Mouse (Mus musculus): Measurements from ENCODE around the gene Gldc. TPM values are rescaled to one million over a fixed set of nuclear protein-coding genes. Genes with fewer than 3 reads are reported as not detected.
"Not testable (repeated sequence)": the region's sequence is repeated elsewhere in the genome, so short reads cannot be mapped to it uniquely, and the experiment has no call there.

The Gldc gene
- polyA plus RNA-seq (2012; rRNA removed): 0.16 and 0.85 TPM in 2 replicates

DNA sequence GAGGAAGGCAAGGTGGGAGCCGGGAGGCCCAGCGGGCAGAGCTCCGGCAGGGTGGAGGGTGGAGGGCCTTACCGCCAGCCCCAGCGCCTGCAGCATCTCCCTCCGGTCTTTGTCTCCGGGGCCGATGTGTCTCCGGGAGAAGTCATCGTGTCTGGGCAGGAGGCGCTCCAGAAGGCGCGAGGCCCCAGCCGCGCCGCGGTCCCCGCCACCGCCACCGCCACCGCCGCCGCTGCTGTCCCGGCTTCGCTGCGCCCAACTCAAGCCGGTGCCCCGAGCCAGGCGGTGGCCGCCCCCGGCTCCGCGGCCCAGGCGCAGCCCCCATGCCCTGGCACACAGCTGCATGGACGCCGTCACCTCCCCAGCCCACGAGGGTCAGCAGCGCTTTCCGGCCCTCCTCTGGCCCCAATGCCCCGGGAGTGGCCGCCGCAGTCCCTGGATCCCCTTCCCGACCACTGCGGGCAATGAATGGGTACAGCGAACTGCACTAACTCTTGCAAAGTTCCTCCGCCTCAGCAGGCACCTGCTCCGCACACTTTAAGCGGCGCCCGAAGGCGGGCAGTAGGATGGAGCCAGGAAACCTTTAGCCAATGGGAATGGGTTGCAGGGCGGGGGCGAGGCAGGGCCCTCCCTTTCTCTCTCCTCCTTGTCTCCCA, at the start of gene Gldc:
Gene Gldc, minus strand, starts transcription at position 511 of the 653 bp plus-strand sequence.
- Histone ChIP-seq H3K4me3 (ENCODE audit: low read depth, low read length) (peak within 1 kb of the TSS; percentile 22), H3K36me3 (ENCODE audit: control insufficient read depth, insufficient read depth, low read length) (no peaks in the 10 kb centered on the region), H3K4me1 (ENCODE audit: control insufficient read depth, insufficient read depth, insufficient read length, low read length) (no peaks in the 10 kb centered on the region; the same call in 1 of the 2 replicates), H3K27me3 (ENCODE audit: control insufficient read depth, insufficient read depth, low read length) (peaks cover 26% of the 10 kb centered on the region), H3K27ac (ENCODE audit: insufficient read depth, low read depth, low read length) (no peak within 1 kb of the TSS)
- WGBS: 3% methylated on average over 53 of the region's 53 CpGs
- no peak for TF ChIP-seq POLR2A (IDR thresholded peaks at IDR 0.05; ENCODE audit: low read depth, low read length)

DNA sequence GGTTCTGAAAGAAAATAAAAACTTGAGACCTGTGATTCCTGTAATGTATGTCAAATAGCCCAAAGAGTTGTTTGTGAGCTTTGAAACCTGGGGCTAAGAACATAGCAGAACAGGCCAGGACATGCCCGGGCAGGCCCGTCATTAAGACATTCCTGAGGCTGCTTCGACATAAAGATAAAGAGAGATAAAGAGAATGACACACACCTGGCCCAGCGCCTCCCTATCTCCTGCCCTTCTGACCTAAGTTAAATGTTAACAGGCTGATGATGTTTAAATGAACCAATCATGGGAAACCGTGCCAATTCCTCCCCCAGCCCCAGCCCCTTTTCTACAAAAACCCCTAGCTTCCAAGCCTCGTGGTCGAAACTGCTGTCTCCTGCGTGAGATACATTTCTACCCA, 47.4 kb upstream of the Gldc start:
- 30% methylated on average over 8 of the region's 8 CpGs for WGBS
- Histone ChIP-seq H3K27ac (ENCODE audit: insufficient read depth, low read depth, low read length) (peak overlapping the region; percentile 74), H3K4me3 (ENCODE audit: low read depth, low read length) (peak overlapping the region; percentile 46)
- not testable (repeated sequence) for H3K4me1 ChIP-seq (ENCODE audit: control insufficient read depth, insufficient read depth, insufficient read length, low read length); H3K27me3 ChIP-seq (ENCODE audit: control insufficient read depth, insufficient read depth, low read length); H3K36me3 ChIP-seq (ENCODE audit: control insufficient read depth, insufficient read depth, low read length)

DNA sequence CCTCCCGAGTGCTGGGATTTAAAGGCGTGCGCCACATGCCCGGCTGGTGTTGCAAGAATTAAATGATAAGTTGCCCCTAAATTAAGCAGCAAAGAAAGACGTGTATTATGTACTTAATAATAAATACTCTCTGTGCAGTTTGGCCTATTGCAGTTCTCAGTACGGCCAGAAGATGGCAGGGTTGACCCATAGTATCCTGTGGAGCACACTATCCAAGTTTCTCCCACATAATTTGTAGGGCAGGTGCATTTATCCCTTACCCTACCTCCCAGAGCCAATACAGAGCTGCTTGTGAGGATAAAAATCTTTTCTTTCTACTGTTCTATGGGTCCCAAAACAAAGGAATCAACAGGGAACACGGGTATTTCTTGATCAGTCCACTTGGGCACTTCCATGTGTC, 42.1 kb upstream of the Gldc start:
- WGBS: 18% methylated on average over 7 of the region's 7 CpGs
- Histone ChIP-seq H3K36me3 (ENCODE audit: control insufficient read depth, insufficient read depth, low read length) (no peaks in the 10 kb centered on the region), H3K4me3 (ENCODE audit: low read depth, low read length) (no peak overlapping the region), H3K27ac (ENCODE audit: insufficient read depth, low read depth, low read length) (no peak overlapping the region), H3K4me1 (ENCODE audit: control insufficient read depth, insufficient read depth, insufficient read length, low read length) (peaks cover 4% of the 10 kb centered on the region; the same call in 1 of the 2 replicates), H3K27me3 (ENCODE audit: control insufficient read depth, insufficient read depth, low read length) (no peaks in the 10 kb centered on the region)
- 0 out of 2 replicates have a peak, but pooled peaks have one; percentile 21 for TF ChIP-seq CTCF (IDR thresholded peaks at IDR 0.05; ENCODE audit: extremely low read depth, insufficient read length, insufficient replicate concordance, low read depth, low read length)
- no peak for TF ChIP-seq POLR2A (IDR thresholded peaks at IDR 0.05; ENCODE audit: low read depth, low read length)

DNA sequence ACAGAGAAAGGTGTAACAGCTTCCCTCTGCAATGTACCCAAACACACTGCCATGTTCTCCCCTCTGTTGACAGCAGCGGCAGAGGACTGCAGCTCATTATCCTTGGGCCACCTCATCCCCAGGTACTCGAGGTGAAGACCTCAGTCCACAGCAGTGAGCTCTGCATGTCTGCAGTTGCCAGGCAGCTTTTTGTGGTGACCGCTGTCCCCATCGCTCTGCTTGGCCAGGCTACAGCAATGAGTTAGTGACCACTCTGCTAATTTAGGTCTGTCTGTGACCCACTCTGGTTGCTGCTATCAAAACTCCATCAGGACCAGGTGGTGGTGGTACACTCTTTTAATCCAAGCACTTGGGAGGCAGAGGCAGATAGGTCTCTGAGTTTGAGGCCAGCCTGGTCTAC, 41.0 kb upstream of the Gldc start:
- TF ChIP-seq CTCF (IDR thresholded peaks at IDR 0.05; ENCODE audit: extremely low read depth, insufficient read length, insufficient replicate concordance, low read depth, low read length) (no peak), POLR2A (IDR thresholded peaks at IDR 0.05; ENCODE audit: low read depth, low read length) (no peak)
- H3K4me1 ChIP-seq (ENCODE audit: control insufficient read depth, insufficient read depth, insufficient read length, low read length): no peaks in the 10 kb centered on the region; the same call in 1 of the 2 replicates

DNA sequence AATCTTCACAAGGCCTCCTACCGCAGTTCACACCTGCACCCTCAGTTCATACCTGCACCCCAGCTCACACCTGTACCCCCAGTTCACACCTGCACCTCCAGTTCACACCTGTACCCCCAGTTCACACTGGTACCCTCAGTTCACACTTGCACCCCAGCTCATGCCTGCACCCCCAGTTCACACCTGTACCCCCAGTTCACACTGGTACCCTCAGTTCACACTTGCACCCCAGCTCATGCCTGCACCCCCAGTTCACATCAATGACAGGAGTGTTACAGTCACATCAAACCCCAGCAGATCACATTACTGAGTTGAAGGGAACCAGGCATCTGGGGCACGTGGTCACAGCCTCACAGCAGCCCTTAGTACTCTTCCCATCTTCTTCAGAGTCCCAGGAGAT, 40.5 kb upstream of the Gldc start:
- WGBS: 63% methylated on average over 2 of the region's 2 CpGs
- H3K36me3 ChIP-seq (ENCODE audit: control insufficient read depth, insufficient read depth, low read length); H3K27me3 ChIP-seq (ENCODE audit: control insufficient read depth, insufficient read depth, low read length); H3K4me1 ChIP-seq (ENCODE audit: control insufficient read depth, insufficient read depth, insufficient read length, low read length); H3K27ac ChIP-seq (ENCODE audit: insufficient read depth, low read depth, low read length); H3K4me3 ChIP-seq (ENCODE audit: low read depth, low read length): not testable (repeated sequence)

More for the DNA sequence above, 41.0 kb upstream of the Gldc start:
- H3K36me3 ChIP-seq (ENCODE audit: control insufficient read depth, insufficient read depth, low read length): no peaks in the 10 kb centered on the region
- no peak overlapping the region for H3K27ac ChIP-seq (ENCODE audit: insufficient read depth, low read depth, low read length)
- no peak overlapping the region for H3K4me3 ChIP-seq (ENCODE audit: low read depth, low read length)
- 68% methylated on average over 4 of the region's 4 CpGs for WGBS
- H3K27me3 ChIP-seq (ENCODE audit: control insufficient read depth, insufficient read depth, low read length): no peaks in the 10 kb centered on the region

DNA sequence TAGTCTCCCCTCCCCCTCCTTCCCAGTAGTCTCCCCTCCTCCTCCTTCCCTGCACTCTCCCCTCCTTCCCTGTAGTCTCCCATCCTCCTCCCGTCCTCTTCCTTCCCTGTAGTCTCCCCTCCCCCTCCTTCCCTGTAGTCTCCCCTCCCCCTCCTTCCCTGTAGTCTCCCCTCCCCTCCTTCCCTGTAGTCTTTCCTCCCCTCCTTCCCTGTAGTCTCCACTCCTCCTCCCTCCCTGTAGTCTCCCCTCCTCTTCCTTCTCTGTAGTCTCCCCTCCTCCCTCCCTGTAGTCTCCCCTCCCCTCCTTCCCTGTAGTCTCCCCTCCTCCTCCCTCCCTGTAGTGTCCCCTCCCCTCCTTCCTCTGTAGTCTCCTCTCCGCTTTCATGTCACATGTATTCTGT, 38.8 kb upstream of the Gldc start:
- Histone ChIP-seq H3K27ac (ENCODE audit: insufficient read depth, low read depth, low read length) (no peak overlapping the region), H3K4me1 (ENCODE audit: control insufficient read depth, insufficient read depth, insufficient read length, low read length) (no peaks in the 10 kb centered on the region), H3K27me3 (ENCODE audit: control insufficient read depth, insufficient read depth, low read length) (no peaks in the 10 kb centered on the region), H3K36me3 (ENCODE audit: control insufficient read depth, insufficient read depth, low read length) (no peaks in the 10 kb centered on the region), H3K4me3 (ENCODE audit: low read depth, low read length) (no peak overlapping the region)
- TF ChIP-seq CTCF (IDR thresholded peaks at IDR 0.05; ENCODE audit: extremely low read depth, insufficient read length, insufficient replicate concordance, low read depth, low read length) (no peak), POLR2A (IDR thresholded peaks at IDR 0.05; ENCODE audit: low read depth, low read length) (no peak)
- WGBS: 46% methylated on average over 2 of the region's 2 CpGs

DNA sequence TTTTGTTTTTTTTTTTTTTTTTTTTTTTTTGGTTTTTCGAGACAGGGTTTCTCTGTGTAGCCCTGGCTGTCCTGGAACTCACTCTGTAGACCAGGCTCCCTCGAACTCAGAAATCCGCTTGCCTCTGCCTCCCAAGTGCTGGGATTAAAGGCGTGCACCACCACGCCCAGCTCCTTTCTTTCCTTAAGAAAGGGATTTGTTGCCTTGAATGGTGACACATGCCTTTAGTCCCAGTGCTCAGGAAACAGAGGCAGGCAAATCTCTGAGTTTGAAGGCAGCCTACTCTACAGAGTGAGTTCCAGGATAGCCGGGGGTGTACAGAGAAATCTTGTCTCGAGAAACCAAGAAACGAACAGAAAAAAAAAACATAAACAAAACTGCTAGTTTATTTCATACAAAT, 33.8 kb upstream of the Gldc start:
- not testable (repeated sequence) for H3K27me3 ChIP-seq (ENCODE audit: control insufficient read depth, insufficient read depth, low read length); H3K4me1 ChIP-seq (ENCODE audit: control insufficient read depth, insufficient read depth, insufficient read length, low read length); H3K4me3 ChIP-seq (ENCODE audit: low read depth, low read length); H3K36me3 ChIP-seq (ENCODE audit: control insufficient read depth, insufficient read depth, low read length); H3K27ac ChIP-seq (ENCODE audit: insufficient read depth, low read depth, low read length)
- 85% methylated on average over 7 of the region's 8 CpGs for WGBS

DNA sequence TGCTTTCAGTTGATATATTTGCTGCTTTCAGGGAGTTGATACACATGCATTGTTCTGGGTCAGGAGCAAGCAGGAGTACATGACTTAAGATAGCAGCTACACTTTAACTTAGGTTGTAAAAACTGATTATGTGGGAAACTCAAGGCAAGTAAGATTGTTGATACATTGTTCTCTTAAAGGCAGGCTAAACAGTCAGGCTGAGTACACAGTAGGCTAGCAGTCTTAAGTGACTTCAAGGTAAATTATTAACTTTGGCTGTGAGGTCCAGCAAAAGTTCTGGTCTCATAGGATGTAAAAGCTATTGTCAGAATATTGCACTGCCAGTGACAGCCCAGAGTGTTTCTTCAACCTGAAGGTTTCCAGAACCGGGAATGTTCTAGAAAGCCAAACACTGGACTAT, 31.8 kb upstream of the Gldc start:
- no peak for TF ChIP-seq CTCF (IDR thresholded peaks at IDR 0.05; ENCODE audit: extremely low read depth, insufficient read length, insufficient replicate concordance, low read depth, low read length)
- TF ChIP-seq POLR2A (IDR thresholded peaks at IDR 0.05; ENCODE audit: low read depth, low read length): no peak
- 39% methylated on average over 1 of the region's 1 CpGs for WGBS
- Histone ChIP-seq H3K4me3 (ENCODE audit: low read depth, low read length) (no peak overlapping the region), H3K36me3 (ENCODE audit: control insufficient read depth, insufficient read depth, low read length) (no peaks in the 10 kb centered on the region), H3K27me3 (ENCODE audit: control insufficient read depth, insufficient read depth, low read length) (no peaks in the 10 kb centered on the region), H3K4me1 (ENCODE audit: control insufficient read depth, insufficient read depth, insufficient read length, low read length) (no peaks in the 10 kb centered on the region), H3K27ac (ENCODE audit: insufficient read depth, low read depth, low read length) (no peak overlapping the region)
